Mouse (Mus musculus) brain, embryonic 14.5 days (tissue): ENCODE measurements around the gene Sfmbt2.

ENCODE experiments used
- CTCF ChIP-seq: fragments of 200-500 bp; IDR thresholded peaks from 2 replicates; pipeline ENCODE4 v1.5.1; 2012; ENCODE audit warnings: inconsistent platforms, mild to moderate bottlenecking, moderate library complexity, borderline replicate concordance; ENCODE audit not compliant: insufficient read depth, insufficient read length; ENCODE audit errors: extremely low read depth
- POLR2A ChIP-seq: fragments of 200-500 bp; IDR thresholded peaks from 2 replicates; pipeline ENCODE4 v1.6.1; 2012; ENCODE audit warnings: mild to moderate bottlenecking, inconsistent platforms, borderline replicate concordance; ENCODE audit not compliant: poor library complexity, insufficient read depth, insufficient read length, severe bottlenecking; ENCODE audit errors: extremely low read depth

DNA sequence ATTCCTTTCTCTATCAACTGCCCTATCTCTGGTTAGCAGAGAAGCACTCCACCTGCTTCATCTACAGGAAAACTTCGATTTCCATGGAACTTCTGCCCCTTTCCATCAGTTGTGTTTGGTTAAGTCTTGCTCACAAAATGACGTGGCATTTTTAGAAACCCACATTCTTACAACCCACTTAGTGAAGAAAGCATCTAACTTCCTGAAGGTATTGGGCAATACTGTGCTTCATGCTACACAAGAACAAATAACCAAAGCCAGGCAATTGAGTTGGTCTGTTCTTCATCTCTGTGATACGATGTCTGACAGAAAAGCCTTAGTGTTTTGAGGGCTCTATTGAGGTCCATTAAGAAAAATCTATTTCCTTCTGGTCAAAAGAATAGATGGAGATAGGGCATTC, 17.4 kb upstream of the Sfmbt2 start:
- no peak for TF ChIP-seq CTCF
- TF ChIP-seq POLR2A = no peak
